Mouse (Mus musculus) small intestine, adult 2 months (tissue): ENCODE results near the gene Cxcr5.

ENCODE experiments used
- CTCF ChIP-seq: fragments of 200-500 bp; IDR thresholded peaks from 2 replicates; pipeline ENCODE4 v1.5.1; 2012; ENCODE audit warnings: low read depth, mild to moderate bottlenecking, control low read depth, inconsistent platforms, low read length, moderate library complexity, mixed read lengths; ENCODE audit not compliant: insufficient replicate concordance, insufficient read length; ENCODE audit errors: extremely low read depth
- POLR2A ChIP-seq: fragments of 200-500 bp; IDR thresholded peaks from 2 replicates; pipeline ENCODE4 v1.6.1; 2012; ENCODE audit warnings: low read depth, mild to moderate bottlenecking, control low read depth, inconsistent platforms, low read length, moderate library complexity

- no peak for TF ChIP-seq CTCF
- no peak for TF ChIP-seq POLR2A
Observed at GRCm38 (mm10) chr9:44513121-44513520, 48.6 kb downstream of the Cxcr5 start.
